Mouse (Mus musculus): ENCODE results near the gene Rnf157.

- TF ChIP-seq CTCF (IDR thresholded peaks at IDR 0.05; ENCODE audit: low read depth) (no peak), EP300 (IDR thresholded peaks at IDR 0.05; ENCODE audit: low read depth) (no peak)
Observed at GRCm38 (mm10) chr11:116336393-116336792, 76.4 kb downstream of the Rnf157 start.
